Mouse (Mus musculus): Measurements from ENCODE around the gene Mrpl2.
A peak's percentile ranks its signal among the peaks of the same experiment; 100 is the strongest.

Mrpl2 gene

DNA sequence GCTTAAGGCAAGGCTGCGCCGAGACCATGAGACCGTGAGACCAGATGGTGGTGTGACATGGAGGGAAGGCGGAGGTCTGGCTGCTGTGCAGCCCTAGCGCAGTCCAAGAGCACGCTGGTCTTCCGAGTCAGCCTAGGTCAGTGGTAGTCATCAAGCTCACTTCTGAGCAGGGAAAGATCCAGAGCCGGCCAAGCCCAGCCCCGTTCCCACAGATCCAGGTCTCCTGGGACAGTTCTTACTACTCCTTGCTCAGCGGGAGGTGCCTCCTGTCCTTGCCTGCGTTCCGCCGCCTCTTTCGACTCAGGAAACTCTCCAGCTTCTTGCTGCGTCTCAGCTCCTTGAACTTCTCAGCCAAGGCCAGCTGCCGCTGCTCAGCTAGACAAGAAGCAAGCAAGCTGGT is 21.7 kb downstream of the Mrpl2 start:
- DNase-seq (ENCODE audit: low spot score): no peak

DNA sequence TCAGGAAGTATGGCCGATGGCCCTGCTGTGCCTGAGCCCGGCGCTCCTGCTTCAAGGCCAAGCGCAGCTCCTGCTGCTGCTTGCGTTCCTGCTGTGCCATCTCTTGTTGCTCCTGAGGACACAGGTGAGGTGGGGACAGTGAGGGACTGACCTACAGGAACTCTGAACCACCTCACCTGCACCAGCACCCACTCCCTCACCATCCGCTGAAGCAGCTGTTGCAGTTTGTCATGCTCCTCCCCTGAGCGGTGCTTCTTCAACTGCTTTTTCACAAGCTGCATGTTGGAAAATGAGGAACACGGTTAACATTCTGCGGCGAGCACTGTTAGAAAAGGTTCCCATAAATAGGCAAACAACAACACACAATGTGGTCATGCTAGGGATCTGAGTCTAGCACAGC is 23.9 kb downstream of the Mrpl2 start:
- DNase-seq (ENCODE audit: low spot score): no peak

DNA sequence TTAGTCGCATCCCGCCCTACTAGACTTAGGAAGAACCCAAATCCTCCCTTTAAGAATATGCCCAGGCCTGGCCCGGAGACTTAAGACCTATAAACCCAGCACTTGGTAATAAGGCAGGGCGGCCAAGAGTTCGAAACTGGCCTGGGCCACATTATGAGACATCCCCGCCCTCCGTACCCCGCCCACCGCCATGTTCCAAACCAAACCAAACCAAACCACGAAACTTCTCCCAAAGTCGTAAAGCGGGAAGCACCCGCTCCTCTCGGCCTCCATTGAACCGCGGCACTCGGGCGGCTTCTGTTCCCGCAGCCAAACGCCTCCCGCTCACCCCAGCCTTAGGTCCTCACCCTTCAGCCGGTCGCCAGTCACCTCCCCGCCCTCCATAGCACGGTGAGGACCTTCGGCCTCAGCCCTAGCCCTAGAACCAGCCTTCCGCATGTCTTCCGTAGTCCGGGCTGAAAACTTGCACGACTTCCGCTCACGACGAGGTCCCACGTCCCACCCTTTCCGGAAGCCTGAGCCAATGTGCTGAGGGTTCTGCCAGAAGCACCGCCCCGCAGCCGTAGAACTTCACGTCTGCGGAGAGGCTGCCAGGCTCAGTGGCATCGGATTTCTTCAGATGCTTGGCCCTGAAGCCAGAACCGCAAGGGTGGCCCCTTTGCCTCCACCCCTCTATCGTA is 28.0 kb downstream of the Mrpl2 start, which contains the start of gene Rrp36:
Rrp36 (minus strand) TSS at position 503 of the 680 bp plus-strand sequence.
- DNase-seq (ENCODE audit: low spot score): peak; percentile 94

DNA sequence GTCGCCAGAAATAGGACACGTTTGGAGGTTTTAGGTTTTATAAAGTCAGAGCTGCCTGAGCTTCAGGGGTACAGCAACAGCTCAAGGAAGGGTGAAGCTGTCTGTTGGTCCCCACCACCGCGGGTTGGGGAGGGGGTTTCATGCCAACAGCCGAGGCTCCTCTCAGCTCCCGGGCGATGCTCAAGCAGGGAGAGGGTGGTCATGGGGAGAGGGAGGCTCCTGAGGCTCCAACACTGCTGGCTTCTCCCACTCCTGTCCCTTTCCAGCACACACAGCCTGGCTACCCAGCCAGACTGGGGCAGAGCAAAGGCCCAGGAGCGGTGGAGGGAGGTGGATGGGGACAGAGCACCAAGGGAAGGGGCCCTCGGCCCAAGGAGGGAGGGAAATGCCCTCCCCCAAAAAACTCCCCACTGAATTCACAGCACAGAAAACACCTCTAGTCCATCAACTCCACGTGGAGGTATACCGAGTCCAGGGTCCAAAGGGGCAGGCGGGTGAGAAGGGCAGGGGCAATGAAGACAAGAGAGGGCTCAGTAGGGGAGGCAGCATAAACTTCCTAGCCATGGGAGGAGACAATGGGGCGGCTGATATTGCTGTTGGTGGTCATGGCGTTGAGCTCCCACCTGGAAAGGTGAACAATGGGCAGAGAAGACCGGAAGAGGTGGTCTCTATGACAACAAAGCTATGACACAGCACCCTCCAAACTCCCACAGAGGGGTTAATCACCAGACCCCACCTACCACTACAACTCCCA is 28.7 kb downstream of the Mrpl2 start:
- peak; percentile 31 for DNase-seq (ENCODE audit: low spot score)

DNA sequence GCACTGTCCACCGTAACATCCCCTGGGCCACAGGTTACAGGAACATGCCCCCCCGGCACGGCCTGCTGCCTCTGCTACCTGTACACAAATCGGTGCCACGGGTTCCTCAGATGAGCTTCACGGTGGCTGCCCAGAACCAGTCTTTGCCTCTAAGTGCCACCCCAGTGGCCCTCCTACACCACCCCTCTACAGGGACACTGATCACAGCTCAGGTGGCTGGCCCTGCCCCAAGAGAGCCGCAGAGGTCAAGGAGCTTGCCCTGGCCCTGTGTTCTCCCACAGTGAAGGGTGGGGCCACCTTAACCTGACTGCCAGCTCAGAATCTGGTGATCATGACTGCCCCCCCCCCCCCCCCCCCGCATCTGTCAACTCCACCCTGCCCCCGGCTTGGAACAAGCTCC is 32.4 kb downstream of the Mrpl2 start, which contains the start of gene Mea1:
Mea1 (plus strand) TSS at position 378 of the 400 bp plus-strand sequence.
- DNase-seq (ENCODE audit: low spot score): peak; percentile 37

DNA sequence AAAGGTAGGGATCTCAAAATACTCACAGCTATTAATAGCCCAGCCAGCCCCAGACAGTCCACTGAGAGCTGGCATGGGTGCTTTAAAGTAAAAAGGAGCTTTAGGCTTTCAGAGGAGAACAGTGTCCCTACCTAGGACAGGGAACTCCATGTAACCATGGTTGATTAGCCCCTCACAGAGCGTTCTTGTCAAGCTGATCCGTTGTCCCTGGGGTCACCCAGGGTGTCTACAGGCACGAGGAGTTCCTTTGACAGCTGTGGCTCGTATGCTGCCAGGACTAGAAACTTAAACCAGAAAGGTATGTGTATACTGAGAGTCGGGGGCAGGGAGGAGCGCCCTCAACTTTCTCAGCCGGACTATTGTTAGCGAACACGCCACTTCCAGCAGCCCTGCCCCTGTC is 32.9 kb downstream of the Mrpl2 start:
- DNase-seq (ENCODE audit: low spot score): no peak

DNA sequence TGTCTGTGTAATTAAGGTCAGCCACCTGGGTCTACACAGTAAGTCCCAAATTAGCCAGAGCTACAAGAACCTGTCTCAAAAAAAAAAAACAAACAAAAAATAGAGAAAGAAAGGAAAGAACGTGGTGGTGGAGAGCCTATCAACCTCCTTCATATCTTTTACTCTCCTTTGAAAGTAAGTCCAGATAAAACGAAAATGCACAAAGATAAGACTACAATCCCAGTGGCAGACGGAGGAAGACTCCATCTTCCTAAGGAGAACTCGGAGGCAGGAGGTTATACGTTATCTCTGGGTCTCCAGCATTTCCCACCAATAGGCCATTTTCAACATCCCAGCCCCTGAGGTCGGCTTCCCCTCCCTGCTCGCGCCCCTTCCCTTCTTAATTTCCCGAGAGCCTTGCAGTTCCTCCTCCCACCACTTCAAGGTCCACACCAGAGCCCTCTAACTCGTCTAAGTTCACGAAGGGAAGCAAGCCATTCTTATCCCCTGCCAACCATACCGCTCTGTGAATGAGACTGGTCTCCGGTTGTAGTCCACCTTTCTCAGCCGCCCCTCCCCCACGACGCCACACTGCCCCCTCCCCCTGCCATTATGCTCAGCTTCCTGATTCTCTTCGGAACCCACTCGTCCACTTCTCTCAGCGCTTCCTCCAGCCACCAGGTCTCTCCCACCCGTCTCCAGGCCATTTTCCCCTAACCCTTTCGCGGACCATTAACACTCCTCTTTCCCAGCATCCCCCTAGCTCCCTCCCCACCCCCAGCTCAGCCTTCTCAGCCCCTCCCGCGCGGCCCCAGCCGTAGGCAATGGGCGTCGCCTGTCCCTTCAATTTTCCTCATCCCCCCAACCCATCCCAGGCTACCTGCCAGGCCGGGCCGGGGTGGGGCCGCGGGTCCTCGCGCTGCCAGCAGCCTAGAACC is 34.1 kb downstream of the Mrpl2 start:
- DNase-seq (ENCODE audit: low spot score): no peak

DNA sequence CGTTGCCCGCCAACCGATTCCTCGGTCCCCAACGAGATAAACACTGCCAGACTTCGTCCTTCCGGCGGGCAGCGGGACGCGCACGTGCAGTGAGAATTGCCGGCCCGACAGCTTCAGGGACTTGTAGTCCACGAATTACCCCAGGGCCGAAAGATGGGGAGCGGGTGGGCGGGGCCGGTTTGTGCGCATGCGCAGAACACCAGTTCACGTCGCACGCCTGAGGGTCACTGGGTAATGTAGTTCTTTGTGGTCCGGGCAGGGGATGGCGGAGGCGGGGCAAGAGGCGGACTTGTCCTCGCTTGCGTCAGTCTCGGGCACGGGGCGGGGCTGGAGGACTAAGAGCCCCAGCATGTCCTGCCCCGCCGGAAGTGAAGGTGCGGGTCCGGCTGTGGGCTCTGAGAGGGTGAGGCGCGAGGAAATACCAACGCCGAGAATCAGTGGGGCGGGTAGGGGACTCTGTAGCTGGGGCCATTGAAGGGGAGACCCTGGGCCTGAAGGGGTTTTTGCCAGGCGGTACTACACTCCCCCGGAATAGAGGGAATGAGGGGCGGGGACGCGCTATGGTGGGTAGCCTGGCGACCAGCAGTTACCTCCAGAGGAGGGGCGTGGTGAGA is 34.8 kb downstream of the Mrpl2 start, which contains the start of gene Klhdc3:
Klhdc3 (minus strand) TSS at position 155 of the 614 bp plus-strand sequence.
- DNase-seq (ENCODE audit: low spot score): peak; percentile 100

DNA sequence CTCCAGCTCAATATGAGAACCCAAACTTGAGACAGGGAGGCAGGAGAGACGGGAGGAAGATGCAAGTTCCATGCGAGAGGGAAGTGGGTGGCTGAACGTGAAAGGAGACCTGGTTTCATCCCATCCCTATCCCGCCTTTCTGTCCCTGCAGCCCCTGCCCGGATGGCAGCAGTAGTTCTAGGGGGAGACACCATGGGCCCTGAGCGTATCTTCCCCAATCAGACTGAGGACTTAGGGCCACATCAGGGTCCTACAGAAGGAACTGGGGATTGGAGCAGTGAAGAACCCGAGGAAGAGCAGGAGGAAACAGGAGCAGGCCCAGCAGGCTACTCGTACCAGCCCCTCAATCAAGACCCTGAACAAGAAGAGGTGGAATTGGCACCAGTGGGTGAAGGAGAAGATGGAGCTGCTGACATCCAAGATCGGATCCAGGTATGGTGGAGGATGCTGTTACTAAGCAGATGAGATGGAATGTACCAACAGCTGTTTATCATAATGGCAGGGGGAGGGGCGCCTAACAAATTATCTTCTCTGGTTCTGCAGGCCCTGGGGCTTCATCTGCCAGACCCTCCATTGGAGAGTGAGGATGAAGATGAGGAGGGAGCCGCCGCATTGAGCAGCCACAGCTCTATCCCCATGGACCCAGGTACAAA is 35.6 kb downstream of the Mrpl2 start:
- no peak for DNase-seq (ENCODE audit: low spot score)

DNA sequence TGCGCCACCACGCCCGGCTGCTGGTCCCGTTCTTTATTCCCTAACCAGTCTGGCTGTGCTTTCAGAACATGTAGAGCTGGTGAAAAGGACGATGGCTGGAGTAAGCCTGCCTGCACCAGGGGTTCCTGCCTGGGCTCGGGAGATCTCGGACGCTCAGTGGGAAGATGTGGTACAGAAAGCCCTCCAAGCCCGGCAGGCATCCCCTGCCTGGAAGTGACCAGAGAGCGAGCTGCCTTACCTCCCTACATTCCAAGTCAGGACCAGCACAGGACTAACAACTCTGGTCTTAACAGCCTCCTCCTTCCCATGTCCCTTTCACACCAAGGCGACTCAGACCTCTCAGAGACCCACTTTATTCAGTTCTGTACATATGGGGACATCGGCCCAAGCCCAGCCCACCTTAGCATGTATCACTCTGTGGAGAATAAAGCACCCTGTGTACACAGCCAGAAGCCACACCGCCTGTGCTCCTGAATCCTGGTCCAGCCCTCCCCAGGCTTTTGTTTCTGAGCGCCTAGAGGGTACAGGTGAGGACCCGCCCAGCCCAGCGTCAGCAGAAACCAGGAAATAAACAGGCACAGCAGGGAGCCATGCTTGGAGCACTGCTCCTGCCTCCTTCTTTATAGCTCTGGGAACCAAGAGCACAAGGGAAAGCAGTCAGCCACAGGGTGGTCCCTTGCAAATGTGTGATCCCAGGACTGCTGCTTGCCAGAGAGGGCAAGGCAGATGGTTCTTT is 36.8 kb downstream of the Mrpl2 start:
- no peak for DNase-seq (ENCODE audit: low spot score)

DNA sequence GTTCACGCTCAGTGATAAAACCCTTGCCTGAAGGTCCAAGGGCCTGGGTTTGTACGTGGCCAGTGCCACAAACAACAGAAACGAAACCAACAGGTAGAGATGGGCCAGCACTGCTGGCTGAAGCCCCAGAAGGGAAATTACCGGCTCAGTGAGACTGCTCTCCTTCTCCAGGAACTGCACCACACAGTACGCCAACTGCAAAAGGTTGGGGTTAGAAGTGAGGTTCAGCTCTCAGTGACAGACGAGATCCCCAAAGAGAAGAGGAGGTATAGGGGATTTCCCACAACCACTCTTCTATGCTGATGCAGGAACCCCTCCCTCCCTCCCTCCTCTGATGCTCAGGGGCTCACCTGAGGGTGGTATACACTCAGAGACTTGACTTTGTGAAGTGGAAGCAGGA is 39.9 kb downstream of the Mrpl2 start:
- no peak for DNase-seq (ENCODE audit: low spot score)

DNA sequence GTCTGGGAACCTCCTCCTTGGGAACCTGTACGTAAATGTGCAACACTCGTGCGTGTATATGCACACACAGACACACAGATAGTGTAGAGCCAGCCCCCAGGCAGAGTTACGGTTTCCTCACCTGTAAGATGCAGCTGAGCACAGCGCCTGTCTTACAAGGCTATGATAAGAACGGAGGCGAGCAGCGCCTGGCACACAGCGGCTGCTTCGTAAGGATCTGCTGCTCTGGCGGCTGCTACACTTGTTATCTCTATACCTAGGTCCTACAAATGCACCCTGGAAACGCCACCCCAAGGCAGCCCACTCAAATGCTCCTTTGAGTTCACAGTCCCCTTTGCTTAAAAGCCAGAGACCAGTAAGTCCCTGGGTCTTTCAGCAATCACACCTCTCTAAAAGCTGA is 44.6 kb downstream of the Mrpl2 start:
- no peak for DNase-seq (ENCODE audit: low spot score)

DNA sequence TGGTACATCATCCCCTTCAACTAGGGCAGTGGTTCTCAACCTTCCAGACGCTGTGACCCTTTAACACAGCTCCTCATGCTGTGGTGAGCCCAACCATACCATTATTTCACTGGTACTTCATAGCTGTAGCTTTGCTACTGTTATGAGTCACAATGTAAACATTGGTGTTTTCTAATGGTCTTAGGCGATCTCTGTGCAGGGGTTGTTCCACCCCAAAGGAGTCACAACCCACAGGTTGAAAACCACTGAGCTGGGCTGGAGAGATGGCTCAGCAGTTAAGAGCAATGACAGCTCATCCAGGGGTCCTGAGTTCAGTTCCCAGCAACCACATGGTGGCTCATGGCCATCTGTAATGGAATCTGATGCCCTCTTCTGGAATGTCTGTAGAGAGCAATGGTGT is 45.4 kb downstream of the Mrpl2 start:
- DNase-seq (ENCODE audit: low spot score): no peak

DNA sequence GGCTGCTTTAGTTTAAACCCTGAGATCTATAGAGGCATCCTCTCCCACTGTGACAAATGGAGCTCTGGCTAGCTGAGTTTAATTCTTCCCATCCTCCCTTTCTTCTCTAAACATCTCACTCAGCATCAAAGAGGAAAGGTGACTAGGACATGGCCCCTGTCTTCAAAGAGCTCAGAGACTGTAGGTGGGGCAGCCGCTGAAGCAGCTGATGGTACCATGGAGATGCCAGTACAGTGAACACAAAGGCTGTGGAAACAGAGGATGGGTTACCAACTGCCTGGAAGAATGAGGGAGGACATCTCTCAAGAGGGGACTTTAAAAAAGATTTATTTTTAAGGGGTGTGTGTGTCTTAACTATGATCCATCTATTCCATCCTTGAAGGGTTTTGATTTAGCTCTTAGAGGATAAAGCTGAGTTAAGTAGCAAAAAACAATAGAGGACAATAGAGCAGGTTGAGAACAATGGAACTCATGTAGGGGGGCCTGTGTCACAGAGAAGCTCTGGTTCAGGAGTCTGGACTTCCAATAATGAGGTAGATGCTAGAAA is 48.6 kb downstream of the Mrpl2 start:
- DNase-seq (ENCODE audit: low spot score): no peak

DNA sequence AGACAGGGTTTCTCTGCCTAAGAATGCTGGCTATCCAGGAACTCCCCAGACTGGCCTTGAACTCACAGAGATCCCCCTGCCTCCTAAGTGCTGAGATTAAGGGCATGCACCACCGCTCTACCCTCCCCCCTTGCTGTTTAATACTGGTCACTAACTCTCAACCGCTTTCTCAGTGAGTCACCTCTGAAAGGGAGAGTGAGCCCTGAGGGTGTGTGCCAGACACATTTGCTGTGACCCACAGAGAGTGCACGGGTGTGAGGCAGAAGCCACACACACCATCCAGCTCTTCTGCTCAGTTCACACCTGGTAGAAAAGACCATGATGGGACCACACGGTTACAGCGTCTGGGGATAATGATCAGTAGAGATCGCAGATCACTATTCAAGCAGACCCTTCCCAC is 52.5 kb downstream of the Mrpl2 start:
- DNase-seq (ENCODE audit: low spot score): no peak

DNA sequence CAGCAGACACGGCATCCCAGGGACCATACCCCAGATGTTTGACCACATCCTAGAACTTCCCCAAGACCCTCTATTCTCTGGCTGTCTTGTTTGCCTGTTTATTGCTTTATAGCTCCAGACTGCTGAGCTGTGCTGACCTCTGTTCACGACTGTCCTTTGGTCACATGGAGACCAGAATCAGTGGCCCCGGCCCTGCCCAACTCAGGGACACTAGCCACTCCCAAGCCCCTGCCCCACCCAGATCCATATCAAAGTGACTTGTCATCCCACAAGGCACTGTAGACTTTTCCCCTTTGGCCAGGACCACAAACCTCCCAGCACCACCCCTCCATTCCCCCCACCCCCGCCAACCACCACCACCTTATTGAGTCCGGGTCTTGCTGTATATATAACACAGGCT is 53.2 kb downstream of the Mrpl2 start:
- DNase-seq (ENCODE audit: low spot score): peak; percentile 71
